Mouse (Mus musculus) liver, embryonic 12.5 days (tissue): ENCODE measurements at regions not wholly inside any gene's neighbourhood (a gene's known extent, or its start where the extent isn't known, plus 50 kb on each side); places are given as distances from the start of the nearest gene placed in this dataset.
A peak's percentile ranks its signal among the peaks of the same experiment; 100 is the strongest.
"Not testable (repeated sequence)": the region's sequence is repeated elsewhere in the genome, so short reads cannot be mapped to it uniquely, and the experiment has no call there.

Experiments
- ATAC-seq: fragments of 200-750 bp; cut with Nextera tagmentation; 2 replicates; pipeline ENCODE4 v1.8.0; 2017; ENCODE audit warnings: moderate number of reproducible peaks, mild to moderate bottlenecking, moderate library complexity
- H3K27ac ChIP-seq: fragments of 300-500 bp; sonication (generic); 2 replicates; pipeline ENCODE4 v1.5.1; 2016; ENCODE audit warnings: mild to moderate bottlenecking
- H3K27me3 ChIP-seq: fragments of 300-500 bp; sonication (generic); replicated peaks from 2 replicates; pipeline ENCODE4 v1.6.1; 2016; ENCODE audit warnings: mild to moderate bottlenecking, moderate library complexity
- H3K36me3 ChIP-seq: fragments of 300-500 bp; sonication (generic); 2 replicates; pipeline ENCODE4 v1.6.1; 2016; ENCODE audit warnings: mild to moderate bottlenecking, moderate library complexity
- H3K4me1 ChIP-seq: fragments of 300-500 bp; sonication (generic); 2 replicates; pipeline ENCODE4 v1.6.1; 2016
- H3K4me2 ChIP-seq: fragments of 300-500 bp; sonication (generic); 2 replicates; pipeline ENCODE4 v1.6.1; 2016; ENCODE audit warnings: mild to moderate bottlenecking, moderate library complexity
- H3K4me3 ChIP-seq: fragments of 300-500 bp; sonication (generic); 2 replicates; pipeline ENCODE4 v1.5.1; 2016; ENCODE audit warnings: mild to moderate bottlenecking, moderate library complexity
- H3K9ac ChIP-seq: fragments of 300-500 bp; sonication (generic); 2 replicates; pipeline ENCODE4 v1.6.1; 2016; ENCODE audit warnings: mild to moderate bottlenecking, moderate library complexity
- H3K9me3 ChIP-seq: fragments of 300-500 bp; sonication (generic); replicated peaks from 2 replicates; pipeline ENCODE4 v1.6.1; 2016; ENCODE audit warnings: mild to moderate bottlenecking, moderate library complexity
- WGBS: fragments of 180-500 bp; shearing (Covaris S2); methylation state at CpG from one replicate; pipeline ENCODE4 v1.1.7; 2016; ENCODE audit not compliant: insufficient replicate concordance; 5-methylcytosine and 5-hydroxymethylcytosine counted together

- H3K4me2 ChIP-seq, H3K36me3 ChIP-seq, H3K4me1 ChIP-seq, H3K27ac ChIP-seq, H3K9ac ChIP-seq, H3K27me3 ChIP-seq, H3K4me3 ChIP-seq, ATAC-seq: not testable (repeated sequence)
- 73% methylated on average over 2 of the region's 2 CpGs for WGBS
- peaks cover 13% of the 10 kb centered on the region; the same call in 1 of the 2 replicates for H3K9me3 ChIP-seq
Observed at GRCm38 (mm10) chr12:18327136-18327535, 187.2 kb upstream of the 5730507C01Rik start.

- H3K4me1 ChIP-seq, H3K27ac ChIP-seq, H3K27me3 ChIP-seq, H3K4me3 ChIP-seq, H3K4me2 ChIP-seq, ATAC-seq, H3K36me3 ChIP-seq, H3K9ac ChIP-seq: not testable (repeated sequence)
- H3K9me3 ChIP-seq: peaks cover 14% of the 10 kb centered on the region
- WGBS: 50% methylated on average over 1 of the region's 1 CpGs
Observed at GRCm38 (mm10) chr12:18346692-18347091, 167.6 kb upstream of the 5730507C01Rik start.

- not testable (repeated sequence) for ATAC-seq, H3K4me3 ChIP-seq, H3K36me3 ChIP-seq, H3K27ac ChIP-seq, H3K27me3 ChIP-seq, H3K4me1 ChIP-seq, H3K9ac ChIP-seq, H3K4me2 ChIP-seq
- peaks cover 14% of the 10 kb centered on the region for H3K9me3 ChIP-seq
- WGBS: 40% methylated on average over 1 of the region's 1 CpGs
Observed at GRCm38 (mm10) chr12:18347122-18347521, 167.2 kb upstream of the 5730507C01Rik start.

- ATAC-seq: no peak
- no peak overlapping the region for H3K9ac ChIP-seq
- peaks cover 22% of the 10 kb centered on the region for H3K9me3 ChIP-seq
- no peak overlapping the region for H3K4me3 ChIP-seq
- no peaks in the 10 kb centered on the region for H3K4me1 ChIP-seq
- no peaks in the 10 kb centered on the region for H3K36me3 ChIP-seq
- peak overlapping the region; percentile 24 for H3K4me2 ChIP-seq
- no peak overlapping the region for H3K27ac ChIP-seq
- peaks cover 10% of the 10 kb centered on the region; the same call in 1 of the 2 replicates for H3K27me3 ChIP-seq
- 6% methylated on average over 19 of the region's 41 CpGs for WGBS
Observed at GRCm38 (mm10) chr12:18387257-18387656, 127.1 kb upstream of the 5730507C01Rik start.

GRCm38 (mm10) chr12:18387821-18388220, 126.5 kb upstream of the 5730507C01Rik start:
- no peak overlapping the region for H3K27ac ChIP-seq
- peaks cover 27% of the 10 kb centered on the region for H3K9me3 ChIP-seq
- no peaks in the 10 kb centered on the region for H3K36me3 ChIP-seq
- 17% methylated on average over 28 of the region's 28 CpGs for WGBS
- no peak overlapping the region for H3K4me3 ChIP-seq
- no peak overlapping the region for H3K9ac ChIP-seq
- no peak for ATAC-seq
- H3K27me3 ChIP-seq: peaks cover 10% of the 10 kb centered on the region; the same call in 1 of the 2 replicates
- H3K4me2 ChIP-seq: peak overlapping the region; percentile 24
- H3K4me1 ChIP-seq: no peaks in the 10 kb centered on the region
